Mouse (Mus musculus): ENCODE measurements at regions not wholly inside any gene's neighbourhood (a gene's known extent, or its start where the extent isn't known, plus 50 kb on each side); places are given as distances from the start of the nearest gene placed in this dataset.

DNA sequence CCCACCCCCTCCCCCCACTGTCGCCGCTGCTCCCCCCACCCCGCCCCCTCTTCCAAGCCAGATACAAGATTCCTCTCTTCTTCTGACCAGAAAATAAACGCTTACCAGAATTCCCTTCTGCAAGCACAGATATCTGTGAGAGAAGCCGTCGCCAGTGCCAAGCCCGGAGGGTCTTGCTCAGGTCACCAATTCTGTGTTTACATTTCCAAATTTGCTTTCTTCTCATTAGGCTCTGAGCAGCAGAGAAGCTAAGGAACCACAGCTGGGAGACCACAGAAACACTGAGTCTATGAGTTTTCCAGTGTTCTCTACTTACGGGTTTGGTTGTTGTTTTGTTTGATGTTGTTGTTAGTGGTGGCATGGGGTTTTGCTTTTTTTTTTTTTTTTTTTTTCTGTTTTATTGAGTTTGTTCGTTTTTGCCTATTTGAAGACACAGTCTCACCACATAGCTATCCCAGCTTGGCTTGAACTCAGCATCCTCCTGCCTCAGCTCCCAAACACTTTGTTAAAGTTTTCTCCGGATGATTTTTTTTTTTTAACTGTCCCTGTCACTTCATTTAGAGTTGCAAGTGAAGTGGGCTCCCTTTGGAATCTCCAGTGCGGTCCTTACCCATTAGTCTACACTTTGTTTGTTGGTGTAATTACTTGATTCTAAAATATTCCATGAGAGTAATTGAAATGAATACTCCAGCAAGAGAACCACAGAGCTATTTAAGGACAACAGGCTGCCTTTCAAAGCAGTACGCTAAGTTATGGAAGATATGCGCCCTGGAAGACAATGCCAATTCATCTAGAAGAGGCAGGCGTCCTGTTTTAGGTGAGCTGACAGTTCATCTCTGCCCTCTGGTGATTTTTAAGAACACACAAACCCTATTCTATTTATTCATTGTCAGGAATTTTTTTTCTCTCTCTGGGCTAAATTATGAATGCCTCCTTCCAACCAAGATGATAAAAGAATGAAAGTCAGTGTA, 111.2 kb upstream of the Cpm start:
- 55% methylated on average over 14 of the region's 14 CpGs for WGBS
- no peak for ATAC-seq (ENCODE audit: insufficient number of reproducible peaks, insufficient read depth, low FRiP score, low read depth)
- Histone ChIP-seq H3K9me3 (ENCODE audit: control insufficient read depth, low read length) (no peaks in the 10 kb centered on the region), H3K4me3 (ENCODE audit: control insufficient read depth in 1 of 2, insufficient read depth in 1 of 2, low read depth in 1 of 2, low read length in 2 of 2) (no peak overlapping the region), H3K9ac (ENCODE audit: low read length) (no peak overlapping the region), H3K27ac (replicated peaks in 1 of 2; ENCODE audit: control insufficient read depth in 1 of 2, insufficient read depth in 1 of 2, low read depth in 2 of 2, low read length in 2 of 2) (no peak overlapping the region), H3K27me3 (ENCODE audit: control insufficient read depth, insufficient read depth, low read length) (no peaks in the 10 kb centered on the region), H3K4me1 (ENCODE audit: control insufficient read depth in 2 of 2, insufficient read depth in 2 of 2, low read length in 2 of 2) (no peaks in the 10 kb centered on the region; a peak in 1 of 4 replicates), H3K4me2 (ENCODE audit: low read length) (no peak overlapping the region), H3K36me3 (ENCODE audit: control insufficient read depth, insufficient read depth, low read length) (no peaks in the 10 kb centered on the region)

DNA sequence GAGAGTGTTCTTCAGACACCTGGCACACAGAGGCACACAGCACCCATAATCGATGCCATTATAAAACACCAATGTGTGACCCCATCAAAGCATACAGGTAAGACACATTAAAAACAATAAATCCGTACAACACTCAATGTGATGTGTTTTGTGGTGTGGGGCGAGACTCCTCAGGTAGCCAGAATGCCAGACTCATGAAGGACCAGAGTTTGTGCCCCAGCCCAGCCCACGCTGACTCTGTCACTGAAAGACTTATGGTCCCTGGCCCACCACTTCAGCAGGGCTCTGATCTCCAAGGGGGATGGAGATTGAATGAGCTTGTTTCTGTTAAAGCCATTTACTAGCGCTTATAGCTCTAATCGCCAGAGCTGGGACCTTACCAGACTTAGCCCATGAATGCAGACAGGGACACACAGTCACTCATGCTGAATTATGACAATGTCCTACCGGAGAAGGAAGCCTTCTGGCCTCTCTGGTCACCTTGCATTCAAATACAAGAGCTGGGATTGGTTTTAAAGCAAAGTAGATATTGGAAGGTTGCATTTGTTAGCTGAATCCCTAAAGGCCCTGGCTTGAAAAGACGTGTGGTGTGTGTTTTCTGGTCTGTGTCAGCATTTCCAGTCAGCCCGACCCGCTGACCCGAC, 112.1 kb upstream of the Cpm start:
- Histone ChIP-seq H3K4me3 (ENCODE audit: control insufficient read depth in 1 of 2, insufficient read depth in 1 of 2, low read depth in 1 of 2, low read length in 2 of 2) (no peak overlapping the region), H3K27me3 (ENCODE audit: control insufficient read depth, insufficient read depth, low read length) (no peaks in the 10 kb centered on the region), H3K27ac (replicated peaks in 1 of 2; ENCODE audit: control insufficient read depth in 1 of 2, insufficient read depth in 1 of 2, low read depth in 2 of 2, low read length in 2 of 2) (no peak overlapping the region), H3K4me2 (ENCODE audit: low read length) (no peak overlapping the region), H3K9ac (ENCODE audit: low read length) (no peak overlapping the region), H3K9me3 (ENCODE audit: control insufficient read depth, low read length) (no peaks in the 10 kb centered on the region), H3K36me3 (ENCODE audit: control insufficient read depth, insufficient read depth, low read length) (no peaks in the 10 kb centered on the region), H3K4me1 (ENCODE audit: control insufficient read depth in 2 of 2, insufficient read depth in 2 of 2, low read length in 2 of 2) (no peaks in the 10 kb centered on the region; a peak in 1 of 4 replicates)
- no peak for ATAC-seq (ENCODE audit: insufficient number of reproducible peaks, insufficient read depth, low FRiP score, low read depth)
- 58% methylated on average over 11 of the region's 11 CpGs for WGBS

DNA sequence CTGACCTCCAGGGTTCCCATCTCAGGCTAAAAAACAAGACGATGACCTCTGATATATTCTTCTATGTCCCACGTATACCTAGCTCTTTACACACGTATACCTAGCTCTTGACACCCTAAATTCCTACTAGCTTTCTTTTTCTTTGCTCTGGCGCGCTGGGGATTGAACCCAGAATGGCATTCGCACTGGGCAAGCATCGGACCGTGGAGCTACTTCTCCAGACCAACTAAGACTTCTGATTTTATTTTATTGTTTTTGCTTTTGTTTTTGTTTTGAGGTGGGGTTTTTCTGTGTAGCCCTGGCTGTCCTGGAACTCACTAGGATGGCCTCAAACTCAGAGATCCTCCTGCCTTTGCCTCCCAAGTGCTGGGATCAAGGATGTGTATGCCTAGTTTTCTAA, 112.8 kb upstream of the Cpm start:
- no peak for ATAC-seq (ENCODE audit: insufficient number of reproducible peaks, insufficient read depth, low FRiP score, low read depth)
- Histone ChIP-seq H3K9me3 (ENCODE audit: control insufficient read depth, low read length) (no peaks in the 10 kb centered on the region; the same call in 1 of the 2 replicates), H3K27ac (replicated peaks in 1 of 2; ENCODE audit: control insufficient read depth in 1 of 2, insufficient read depth in 1 of 2, low read depth in 2 of 2, low read length in 2 of 2) (no peak overlapping the region), H3K9ac (ENCODE audit: low read length) (no peak overlapping the region), H3K27me3 (ENCODE audit: control insufficient read depth, insufficient read depth, low read length) (no peaks in the 10 kb centered on the region), H3K4me2 (ENCODE audit: low read length) (no peak overlapping the region), H3K4me1 (ENCODE audit: control insufficient read depth in 2 of 2, insufficient read depth in 2 of 2, low read length in 2 of 2) (no peaks in the 10 kb centered on the region; a peak in 1 of 4 replicates), H3K4me3 (ENCODE audit: control insufficient read depth in 1 of 2, insufficient read depth in 1 of 2, low read depth in 1 of 2, low read length in 2 of 2) (no peak overlapping the region), H3K36me3 (ENCODE audit: control insufficient read depth, insufficient read depth, low read length) (no peaks in the 10 kb centered on the region)
- 90% methylated on average over 8 of the region's 8 CpGs for WGBS

DNA sequence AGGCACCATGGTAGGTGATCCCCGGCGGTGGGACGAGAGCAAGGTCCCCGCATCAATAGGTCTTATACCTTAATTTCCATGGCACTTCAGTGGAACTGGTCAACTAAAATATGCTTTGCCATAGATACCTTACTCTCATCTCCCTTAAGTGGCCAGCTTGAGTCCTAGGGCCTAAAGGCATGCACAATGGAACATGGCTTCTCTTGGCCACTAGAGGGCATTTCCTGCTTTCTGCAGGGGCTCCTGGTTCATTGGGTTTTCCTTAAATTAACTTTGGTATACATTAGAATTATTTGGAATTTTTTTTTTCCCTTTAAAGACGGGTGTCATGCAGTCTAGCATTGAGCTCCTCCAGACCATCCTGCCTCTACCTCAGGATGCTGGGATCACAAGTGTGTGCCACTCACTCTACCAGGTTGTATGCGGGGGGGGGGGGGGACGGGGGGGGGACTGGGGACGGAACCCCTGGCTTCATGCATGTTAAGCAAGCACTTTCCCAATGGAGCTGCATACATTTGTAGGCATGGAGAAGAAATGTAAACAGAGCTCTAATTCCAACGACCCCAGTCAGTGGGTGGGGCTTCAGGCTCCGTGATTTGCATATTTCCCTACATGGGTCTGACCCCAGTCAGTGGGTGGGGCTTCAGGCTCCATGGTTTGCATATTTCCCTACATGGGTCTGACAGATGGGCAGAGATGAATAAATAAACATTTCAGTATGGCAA, 113.4 kb upstream of the Cpm start:
- Histone ChIP-seq H3K4me1 (ENCODE audit: control insufficient read depth in 2 of 2, insufficient read depth in 2 of 2, low read length in 2 of 2) (no peaks in the 10 kb centered on the region; a peak in 1 of 4 replicates), H3K9ac (ENCODE audit: low read length) (no peak overlapping the region), H3K9me3 (ENCODE audit: control insufficient read depth, low read length) (no peaks in the 10 kb centered on the region; the same call in 1 of the 2 replicates), H3K4me2 (ENCODE audit: low read length) (no peak overlapping the region), H3K36me3 (ENCODE audit: control insufficient read depth, insufficient read depth, low read length) (no peaks in the 10 kb centered on the region), H3K4me3 (ENCODE audit: control insufficient read depth in 1 of 2, insufficient read depth in 1 of 2, low read depth in 1 of 2, low read length in 2 of 2) (no peak overlapping the region), H3K27me3 (ENCODE audit: control insufficient read depth, insufficient read depth, low read length) (no peaks in the 10 kb centered on the region), H3K27ac (replicated peaks in 1 of 2; ENCODE audit: control insufficient read depth in 1 of 2, insufficient read depth in 1 of 2, low read depth in 2 of 2, low read length in 2 of 2) (no peak overlapping the region)
- 60% methylated on average over 9 of the region's 10 CpGs for WGBS
- no peak for ATAC-seq (ENCODE audit: insufficient number of reproducible peaks, insufficient read depth, low FRiP score, low read depth)

DNA sequence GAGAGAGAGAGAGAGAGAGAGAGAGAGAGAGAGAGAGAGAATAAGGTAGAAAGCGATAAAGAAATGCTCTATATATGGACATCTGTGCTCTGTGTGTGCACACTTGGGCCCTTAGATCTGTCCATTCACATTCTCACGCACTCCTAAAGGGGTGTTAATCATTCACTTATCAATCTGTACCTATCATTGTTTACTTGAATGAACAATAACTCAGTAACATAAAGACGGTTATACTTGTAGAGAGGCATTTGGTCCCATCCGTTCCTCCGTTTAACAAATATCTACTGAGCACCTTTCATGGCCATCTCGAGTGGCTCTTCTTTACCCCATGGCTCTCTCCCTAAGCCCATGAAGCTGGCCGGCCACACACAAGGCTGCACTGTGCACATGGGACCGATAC, 114.3 kb upstream of the Cpm start:
- Histone ChIP-seq H3K4me2 (ENCODE audit: low read length) (no peak overlapping the region), H3K9me3 (ENCODE audit: control insufficient read depth, low read length) (no peaks in the 10 kb centered on the region; the same call in 1 of the 2 replicates), H3K27ac (replicated peaks in 1 of 2; ENCODE audit: control insufficient read depth in 1 of 2, insufficient read depth in 1 of 2, low read depth in 2 of 2, low read length in 2 of 2) (no peak overlapping the region), H3K27me3 (ENCODE audit: control insufficient read depth, insufficient read depth, low read length) (no peaks in the 10 kb centered on the region), H3K36me3 (ENCODE audit: control insufficient read depth, insufficient read depth, low read length) (no peaks in the 10 kb centered on the region), H3K4me3 (ENCODE audit: control insufficient read depth in 1 of 2, insufficient read depth in 1 of 2, low read depth in 1 of 2, low read length in 2 of 2) (no peak overlapping the region), H3K9ac (ENCODE audit: low read length) (no peak overlapping the region), H3K4me1 (ENCODE audit: control insufficient read depth in 2 of 2, insufficient read depth in 2 of 2, low read length in 2 of 2) (no peaks in the 10 kb centered on the region; a peak in 1 of 4 replicates)
- WGBS = 90% methylated on average over 8 of the region's 8 CpGs
- ATAC-seq (ENCODE audit: insufficient number of reproducible peaks, insufficient read depth, low FRiP score, low read depth) = no peak

DNA sequence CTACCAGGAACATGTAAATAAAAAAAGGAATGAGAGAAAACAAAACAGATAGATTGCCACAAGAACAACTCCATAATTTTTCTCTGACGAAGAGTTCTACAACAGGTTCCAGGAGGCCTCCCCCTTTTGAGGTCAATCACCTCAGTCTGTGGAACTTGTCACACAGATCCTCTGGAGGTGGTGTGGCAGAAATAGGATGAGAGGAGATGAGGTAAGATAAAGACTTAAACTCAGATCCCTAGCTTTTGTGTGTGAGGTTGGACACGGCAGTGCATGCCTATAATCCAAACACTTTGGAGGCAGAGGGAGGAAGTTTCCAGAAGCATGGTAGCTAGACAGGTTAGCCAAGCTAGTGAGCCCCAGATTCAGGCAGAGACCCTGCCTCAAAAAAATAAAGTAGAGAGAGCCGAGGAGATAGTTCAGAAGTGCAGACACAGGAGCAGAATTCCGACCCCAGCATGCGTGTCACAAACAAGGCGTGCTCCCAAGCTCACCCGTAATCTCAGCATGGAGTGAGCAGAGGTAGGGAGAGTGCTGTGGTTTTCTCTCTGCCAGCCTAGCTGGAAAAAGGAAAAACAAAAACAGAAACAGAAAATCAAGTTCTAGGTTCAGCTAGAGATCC, 115.3 kb upstream of the Cpm start:
- Histone ChIP-seq H3K4me3 (ENCODE audit: control insufficient read depth in 1 of 2, insufficient read depth in 1 of 2, low read depth in 1 of 2, low read length in 2 of 2) (no peak overlapping the region), H3K9me3 (ENCODE audit: control insufficient read depth, low read length) (no peaks in the 10 kb centered on the region; the same call in 1 of the 2 replicates), H3K27me3 (ENCODE audit: control insufficient read depth, insufficient read depth, low read length) (no peaks in the 10 kb centered on the region), H3K4me1 (ENCODE audit: control insufficient read depth in 2 of 2, insufficient read depth in 2 of 2, low read length in 2 of 2) (no peaks in the 10 kb centered on the region; a peak in 1 of 4 replicates), H3K9ac (ENCODE audit: low read length) (no peak overlapping the region), H3K4me2 (ENCODE audit: low read length) (no peak overlapping the region), H3K27ac (replicated peaks in 1 of 2; ENCODE audit: control insufficient read depth in 1 of 2, insufficient read depth in 1 of 2, low read depth in 2 of 2, low read length in 2 of 2) (no peak overlapping the region), H3K36me3 (ENCODE audit: control insufficient read depth, insufficient read depth, low read length) (no peaks in the 10 kb centered on the region)
- ATAC-seq (ENCODE audit: insufficient number of reproducible peaks, insufficient read depth, low FRiP score, low read depth) = no peak
- 89% methylated on average over 7 of the region's 7 CpGs for WGBS
